Mouse (Mus musculus): ENCODE measurements around the gene Insig1. TPM values are rescaled to one million over a fixed set of nuclear protein-coding genes. Genes with fewer than 3 reads are reported as not detected.
A peak's percentile ranks its signal among the peaks of the same experiment; 100 is the strongest.

The Insig1 gene
- polyA plus RNA-seq, 1 experiment: 82.2 TPM

DNA sequence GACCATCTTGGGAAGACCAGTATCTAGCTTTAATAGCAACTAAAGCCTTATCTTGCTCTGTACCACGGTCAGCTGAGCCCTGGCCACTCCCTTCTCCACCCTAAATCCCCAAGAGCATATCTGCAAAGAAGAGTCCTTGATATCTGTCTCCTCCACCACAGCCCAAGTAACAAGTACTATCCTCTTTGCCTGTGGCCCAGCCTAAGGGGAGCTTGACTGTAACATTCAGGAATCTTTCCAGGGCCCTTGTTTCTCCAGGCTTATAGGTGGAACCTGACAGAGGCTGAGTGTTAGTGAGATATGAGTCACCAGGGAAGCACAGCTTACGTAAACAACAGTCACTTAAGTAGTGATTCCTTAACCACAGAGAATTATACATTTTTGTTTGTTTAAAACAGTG is 28.4 kb upstream of the Insig1 start:
- no peaks in the 10 kb centered on the region for H3K36me3 ChIP-seq (ENCODE audit: control insufficient read depth, insufficient read depth, low read length)
- no peak overlapping the region for H3K4me3 ChIP-seq (ENCODE audit: low read depth, low read length)
- no peaks in the 10 kb centered on the region for H3K27me3 ChIP-seq (ENCODE audit: control insufficient read depth, insufficient read depth, low read length)
- WGBS: 23% methylated on average over 2 of the region's 2 CpGs
- H3K4me1 ChIP-seq (ENCODE audit: control insufficient read depth, insufficient read depth, insufficient read length, low read length): peaks cover 18% of the 10 kb centered on the region; the same call in 1 of the 2 replicates
- TF ChIP-seq POLR2A (IDR thresholded peaks at IDR 0.05; ENCODE audit: low read depth, low read length) (no peak), CTCF (IDR thresholded peaks at IDR 0.05; ENCODE audit: extremely low read depth, insufficient read length, insufficient replicate concordance, low read depth, low read length) (no peak)
- 0 out of 2 replicates have a peak overlapping the region, but pooled peaks have one; percentile 4 for H3K27ac ChIP-seq (ENCODE audit: insufficient read depth, low read depth, low read length)

DNA sequence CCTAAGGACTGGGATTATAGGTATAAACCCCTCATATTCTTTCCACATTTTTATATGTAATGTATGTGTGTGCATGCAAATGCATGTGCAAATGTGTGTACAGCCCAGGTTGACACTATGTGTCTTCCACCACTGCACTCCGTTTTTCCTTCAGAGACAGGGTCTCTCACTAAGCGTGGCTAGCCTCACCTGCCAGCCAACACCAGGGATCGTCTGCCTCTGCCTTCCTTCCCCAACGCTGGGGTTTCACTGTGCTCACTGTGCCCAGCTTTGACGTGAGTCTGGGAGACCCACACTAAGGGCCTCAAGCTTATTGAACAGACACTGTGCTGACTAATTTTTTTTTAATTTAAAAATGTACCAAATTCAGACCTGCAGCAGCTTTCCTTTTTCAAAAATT is 27.8 kb upstream of the Insig1 start:
- H3K4me3 ChIP-seq (ENCODE audit: low read depth, low read length): no peak overlapping the region
- TF ChIP-seq CTCF (IDR thresholded peaks at IDR 0.05; ENCODE audit: extremely low read depth, insufficient read length, insufficient replicate concordance, low read depth, low read length): no peak
- TF ChIP-seq POLR2A (IDR thresholded peaks at IDR 0.05; ENCODE audit: low read depth, low read length): no peak
- 93% methylated on average over 5 of the region's 5 CpGs for WGBS

DNA sequence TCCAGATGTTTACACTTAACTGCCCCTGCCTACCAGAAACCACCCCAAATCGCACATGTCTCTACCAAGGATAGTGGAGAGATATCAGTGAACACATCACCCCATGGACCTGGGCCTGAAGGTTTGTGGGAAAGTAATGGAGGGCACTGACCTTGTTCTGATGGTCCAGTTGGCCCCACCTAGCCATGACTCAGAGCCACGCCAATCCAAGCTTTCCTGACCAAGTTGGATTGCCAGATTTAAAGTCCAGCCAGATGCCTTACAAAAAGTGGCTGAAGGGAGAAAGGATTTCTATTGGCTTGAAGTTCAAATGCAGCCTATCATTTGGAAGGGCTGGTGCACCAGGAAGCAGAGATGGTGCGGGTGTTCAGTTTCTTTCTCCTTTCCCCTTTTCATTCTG is 24.2 kb upstream of the Insig1 start:
- Histone ChIP-seq H3K27me3 (ENCODE audit: control insufficient read depth, insufficient read depth, low read length) (no peaks in the 10 kb centered on the region), H3K4me3 (ENCODE audit: low read depth, low read length) (no peak overlapping the region), H3K36me3 (ENCODE audit: control insufficient read depth, insufficient read depth, low read length) (no peaks in the 10 kb centered on the region), H3K4me1 (ENCODE audit: control insufficient read depth, insufficient read depth, insufficient read length, low read length) (peaks cover 14% of the 10 kb centered on the region; the same call in 1 of the 2 replicates), H3K27ac (ENCODE audit: insufficient read depth, low read depth, low read length) (no peak overlapping the region)
- TF ChIP-seq POLR2A (IDR thresholded peaks at IDR 0.05; ENCODE audit: low read depth, low read length): no peak
- TF ChIP-seq CTCF (IDR thresholded peaks at IDR 0.05; ENCODE audit: extremely low read depth, insufficient read length, insufficient replicate concordance, low read depth, low read length): no peak
- WGBS: 81% methylated on average over 3 of the region's 3 CpGs

More for the DNA sequence above, 27.8 kb upstream of the Insig1 start:
- Histone ChIP-seq H3K27me3 (ENCODE audit: control insufficient read depth, insufficient read depth, low read length) (no peaks in the 10 kb centered on the region), H3K36me3 (ENCODE audit: control insufficient read depth, insufficient read depth, low read length) (no peaks in the 10 kb centered on the region), H3K4me1 (ENCODE audit: control insufficient read depth, insufficient read depth, insufficient read length, low read length) (peaks cover 15% of the 10 kb centered on the region; the same call in 1 of the 2 replicates), H3K27ac (ENCODE audit: insufficient read depth, low read depth, low read length) (no peak overlapping the region)

DNA sequence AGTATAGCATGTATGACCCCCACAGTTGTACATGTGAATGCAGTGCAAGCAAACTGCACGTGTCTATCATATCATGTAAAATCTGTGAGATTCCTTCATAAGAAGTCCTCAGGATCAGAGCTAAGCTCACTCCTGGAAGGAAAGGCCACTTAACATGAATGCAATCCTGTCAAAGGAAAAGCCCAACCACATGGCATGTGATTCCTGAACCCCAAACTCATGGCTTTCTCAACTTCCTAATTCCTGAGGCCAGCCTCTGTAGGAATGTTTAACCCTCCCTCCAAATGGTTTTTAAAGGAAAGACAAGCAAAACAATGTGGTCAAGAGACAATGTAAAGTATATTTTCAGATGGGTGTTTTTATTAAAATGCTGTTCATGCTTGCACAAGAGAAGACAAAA is 23.2 kb upstream of the Insig1 start:
- Histone ChIP-seq H3K4me3 (ENCODE audit: low read depth, low read length) (no peak overlapping the region), H3K27ac (ENCODE audit: insufficient read depth, low read depth, low read length) (no peak overlapping the region), H3K36me3 (ENCODE audit: control insufficient read depth, insufficient read depth, low read length) (no peaks in the 10 kb centered on the region), H3K4me1 (ENCODE audit: control insufficient read depth, insufficient read depth, insufficient read length, low read length) (peaks cover 8% of the 10 kb centered on the region; the same call in 1 of the 2 replicates), H3K27me3 (ENCODE audit: control insufficient read depth, insufficient read depth, low read length) (no peaks in the 10 kb centered on the region)
- 75% methylated on average over 1 of the region's 1 CpGs for WGBS
- no peak for TF ChIP-seq POLR2A (IDR thresholded peaks at IDR 0.05; ENCODE audit: low read depth, low read length)
- TF ChIP-seq CTCF (IDR thresholded peaks at IDR 0.05; ENCODE audit: extremely low read depth, insufficient read length, insufficient replicate concordance, low read depth, low read length): no peak

DNA sequence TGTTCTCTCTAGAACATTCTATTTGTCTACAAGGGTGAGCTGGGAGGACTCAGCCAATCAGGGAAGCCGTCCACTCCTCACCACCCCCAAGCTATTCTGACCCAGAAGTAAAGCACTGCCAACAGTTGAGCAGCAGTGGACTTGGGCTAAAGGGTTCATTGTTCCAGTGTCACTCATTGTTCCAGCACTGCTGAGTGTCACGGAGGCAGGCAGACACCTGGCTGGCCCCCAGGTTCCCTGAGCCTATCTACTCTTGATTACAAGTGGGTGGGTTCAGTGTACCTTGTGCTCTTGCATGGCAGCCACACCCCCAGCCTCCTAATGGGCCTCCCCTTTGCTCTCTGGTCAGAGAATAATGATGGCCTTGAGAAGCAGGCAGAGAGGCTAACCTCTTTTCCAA is 15.7 kb upstream of the Insig1 start:
- Histone ChIP-seq H3K27me3 (ENCODE audit: control insufficient read depth, insufficient read depth, low read length) (no peaks in the 10 kb centered on the region), H3K36me3 (ENCODE audit: control insufficient read depth, insufficient read depth, low read length) (no peaks in the 10 kb centered on the region), H3K4me1 (ENCODE audit: control insufficient read depth, insufficient read depth, insufficient read length, low read length) (peaks cover 8% of the 10 kb centered on the region; the same call in 1 of the 2 replicates), H3K4me3 (ENCODE audit: low read depth, low read length) (no peak overlapping the region), H3K27ac (ENCODE audit: insufficient read depth, low read depth, low read length) (peak overlapping the region; percentile 89)
- no peak for TF ChIP-seq CTCF (IDR thresholded peaks at IDR 0.05; ENCODE audit: extremely low read depth, insufficient read length, insufficient replicate concordance, low read depth, low read length)
- TF ChIP-seq POLR2A (IDR thresholded peaks at IDR 0.05; ENCODE audit: low read depth, low read length): no peak
- WGBS: 26% methylated on average over 2 of the region's 2 CpGs

DNA sequence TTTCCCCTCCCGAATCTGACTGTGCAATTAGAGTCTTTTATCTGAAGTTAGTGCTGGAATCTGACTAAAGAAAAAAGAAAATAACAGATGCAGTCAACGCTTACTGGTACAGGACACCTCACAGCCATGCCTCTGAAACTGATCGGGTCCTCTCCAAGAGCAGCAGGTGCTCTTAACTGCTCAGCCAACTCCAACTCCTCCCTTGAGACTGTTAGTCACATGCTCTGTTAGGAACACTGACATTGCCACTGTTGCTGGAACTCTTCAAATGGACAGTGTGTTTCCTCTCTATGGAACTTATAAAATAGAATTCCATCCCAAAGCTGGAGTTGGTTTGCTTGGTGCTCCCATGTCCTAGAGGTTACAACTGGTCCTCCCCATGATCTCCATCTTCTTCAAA is 14.3 kb upstream of the Insig1 start:
- Histone ChIP-seq H3K4me1 (ENCODE audit: control insufficient read depth, insufficient read depth, insufficient read length, low read length) (peaks cover 8% of the 10 kb centered on the region; the same call in 1 of the 2 replicates), H3K27me3 (ENCODE audit: control insufficient read depth, insufficient read depth, low read length) (no peaks in the 10 kb centered on the region), H3K4me3 (ENCODE audit: low read depth, low read length) (no peak overlapping the region), H3K27ac (ENCODE audit: insufficient read depth, low read depth, low read length) (peak overlapping the region; percentile 1; the same call in 1 of the 2 replicates), H3K36me3 (ENCODE audit: control insufficient read depth, insufficient read depth, low read length) (no peaks in the 10 kb centered on the region)
- 47% methylated on average over 3 of the region's 3 CpGs for WGBS
- TF ChIP-seq POLR2A (IDR thresholded peaks at IDR 0.05; ENCODE audit: low read depth, low read length): no peak
- no peak for TF ChIP-seq CTCF (IDR thresholded peaks at IDR 0.05; ENCODE audit: extremely low read depth, insufficient read length, insufficient replicate concordance, low read depth, low read length)

DNA sequence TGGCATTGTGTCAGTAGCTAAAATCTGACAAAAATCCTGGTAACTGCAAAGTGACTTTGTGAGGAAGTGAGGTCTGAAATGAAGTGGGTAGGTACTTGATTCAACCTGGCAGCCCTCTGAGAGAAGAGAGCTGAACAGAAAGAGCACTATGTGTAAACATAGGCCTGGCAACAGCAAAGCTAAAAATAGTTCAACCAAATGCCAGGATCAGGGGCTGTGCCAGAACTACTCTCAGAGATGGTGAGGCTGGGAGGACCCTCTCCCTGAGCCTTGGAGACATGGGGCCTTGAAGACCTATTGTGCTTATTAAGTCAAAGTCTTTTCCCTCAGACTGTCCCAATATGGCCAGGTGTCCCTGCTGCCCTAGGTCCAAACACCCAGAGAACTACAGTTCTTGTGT is 10.7 kb upstream of the Insig1 start:
- Histone ChIP-seq H3K27me3 (ENCODE audit: control insufficient read depth, insufficient read depth, low read length) (no peaks in the 10 kb centered on the region), H3K4me3 (ENCODE audit: low read depth, low read length) (no peak overlapping the region), H3K36me3 (ENCODE audit: control insufficient read depth, insufficient read depth, low read length) (no peaks in the 10 kb centered on the region), H3K27ac (ENCODE audit: insufficient read depth, low read depth, low read length) (no peak overlapping the region), H3K4me1 (ENCODE audit: control insufficient read depth, insufficient read depth, insufficient read length, low read length) (peaks cover 13% of the 10 kb centered on the region; the same call in 1 of the 2 replicates)
- TF ChIP-seq CTCF (IDR thresholded peaks at IDR 0.05; ENCODE audit: extremely low read depth, insufficient read length, insufficient replicate concordance, low read depth, low read length): no peak
- TF ChIP-seq POLR2A (IDR thresholded peaks at IDR 0.05; ENCODE audit: low read depth, low read length): no peak
